Mouse (Mus musculus) embryonic facial prominence, embryonic 12.5 days (tissue): ENCODE measurements at regions not wholly inside any gene's neighbourhood (a gene's known extent, or its start where the extent isn't known, plus 50 kb on each side); places are given as distances from the start of the nearest gene placed in this dataset.

ENCODE experiments used
- ATAC-seq: fragments of 200-750 bp; cut with Nextera tagmentation; 2 replicates; pipeline ENCODE4 v1.8.0; 2017; ENCODE audit not compliant: insufficient number of reproducible peaks, insufficient read depth, low FRiP score, low TSS enrichment
- H3K27ac ChIP-seq: fragments of 300-500 bp; sonication (generic); 2 replicates; pipeline ENCODE4 v1.5.1; 2016; ENCODE audit warnings: mild to moderate bottlenecking
- H3K27me3 ChIP-seq: fragments of 300-500 bp; sonication (generic); 2 replicates; pipeline ENCODE4 v1.6.1; 2016; ENCODE audit warnings: mild to moderate bottlenecking, moderate library complexity
- H3K36me3 ChIP-seq: fragments of 300-500 bp; sonication (generic); 2 replicates; pipeline ENCODE4 v1.6.1; 2016; ENCODE audit warnings: mild to moderate bottlenecking
- H3K4me1 ChIP-seq: fragments of 300-500 bp; sonication (generic); 2 replicates; pipeline ENCODE4 v1.6.1; 2016
- H3K4me2 ChIP-seq: fragments of 300-500 bp; sonication (generic); replicated peaks from 2 replicates; pipeline ENCODE4 v1.6.1; 2016; ENCODE audit warnings: mild to moderate bottlenecking, moderate library complexity
- H3K4me3 ChIP-seq: fragments of 300-500 bp; sonication (generic); 2 replicates; pipeline ENCODE4 v1.5.1; 2016; ENCODE audit warnings: mild to moderate bottlenecking
- H3K9ac ChIP-seq: fragments of 300-500 bp; sonication (generic); 2 replicates; pipeline ENCODE4 v1.6.1; 2016; ENCODE audit warnings: mild to moderate bottlenecking, moderate library complexity
- H3K9me3 ChIP-seq: fragments of 300-500 bp; sonication (generic); 2 replicates; pipeline ENCODE4 v1.6.1; 2016; ENCODE audit warnings: mild to moderate bottlenecking, moderate library complexity
- WGBS: fragments of 180-500 bp; shearing (Covaris S2); methylation state at CpG from one replicate; pipeline ENCODE4 v1.1.7; 2016; 5-methylcytosine and 5-hydroxymethylcytosine counted together

DNA sequence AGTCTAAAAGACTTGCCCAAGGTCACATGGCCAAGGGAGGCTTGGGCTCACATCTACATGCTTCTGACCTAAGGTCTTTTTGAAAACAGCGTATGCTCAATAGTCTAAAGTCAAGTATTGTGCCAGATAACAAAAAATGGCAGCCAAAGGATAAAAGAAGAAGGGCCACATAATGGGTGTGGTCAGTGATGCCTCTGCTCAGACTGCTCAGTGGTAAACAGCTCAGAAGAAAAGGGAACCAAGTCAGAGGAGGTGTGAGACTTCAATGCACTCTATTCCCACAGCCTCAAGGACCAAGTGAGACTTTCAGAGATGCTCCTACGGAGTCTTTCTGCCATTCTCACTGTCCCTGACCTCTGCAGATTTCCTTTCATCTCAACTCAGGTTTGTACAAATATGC is 373.5 kb downstream of the H2al1j start:
- Histone ChIP-seq H3K27me3 (peaks cover 6% of the 10 kb centered on the region), H3K4me3 (no peak overlapping the region), H3K27ac (no peak overlapping the region), H3K9ac (no peak overlapping the region), H3K36me3 (no peaks in the 10 kb centered on the region), H3K4me1 (no peaks in the 10 kb centered on the region), H3K9me3 (no peaks in the 10 kb centered on the region), H3K4me2 (no peak overlapping the region)
- no peak for ATAC-seq
- WGBS = 91% methylated on average over 2 of the region's 2 CpGs

DNA sequence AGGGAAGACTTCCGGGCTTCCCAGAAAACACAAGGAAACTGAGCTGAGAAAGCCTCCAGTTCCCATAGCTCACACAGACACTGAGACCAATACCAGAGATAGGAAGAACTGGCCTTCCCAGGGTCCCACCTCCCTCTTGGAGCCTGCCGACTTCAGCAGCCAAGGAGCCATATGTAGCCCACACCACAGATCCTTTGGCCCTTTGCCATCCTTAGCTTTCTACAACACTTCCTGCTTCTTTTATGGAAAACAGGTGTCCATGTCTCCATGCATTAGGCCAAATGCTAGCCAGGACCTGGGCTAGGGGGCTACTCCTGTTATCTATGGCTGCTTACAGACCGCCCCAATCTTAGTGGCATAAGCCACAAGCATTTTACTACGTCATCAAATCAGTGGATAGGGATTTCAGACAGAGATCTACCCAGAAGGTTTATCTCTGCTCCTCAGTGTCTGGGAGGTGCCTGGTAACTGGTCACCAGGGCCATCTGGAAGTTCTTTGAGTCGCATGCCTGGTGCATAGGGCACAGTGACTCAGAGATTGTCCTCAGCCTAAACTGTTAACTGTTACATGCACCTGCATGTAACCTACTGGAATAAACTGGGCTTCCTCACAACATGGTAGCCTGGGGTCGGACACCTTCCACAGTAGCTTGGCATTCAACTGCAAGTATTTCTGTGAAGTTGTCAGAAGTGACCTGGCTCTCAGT is 378.4 kb downstream of the H2al1j start:
- Histone ChIP-seq H3K4me3 (no peak overlapping the region), H3K36me3 (no peaks in the 10 kb centered on the region), H3K9ac (no peak overlapping the region), H3K27ac (no peak overlapping the region), H3K9me3 (no peaks in the 10 kb centered on the region), H3K4me2 (no peak overlapping the region), H3K4me1 (no peaks in the 10 kb centered on the region), H3K27me3 (peaks cover 3% of the 10 kb centered on the region; the same call in 1 of the 2 replicates)
- 63% methylated on average over 6 of the region's 6 CpGs for WGBS
- no peak for ATAC-seq

DNA sequence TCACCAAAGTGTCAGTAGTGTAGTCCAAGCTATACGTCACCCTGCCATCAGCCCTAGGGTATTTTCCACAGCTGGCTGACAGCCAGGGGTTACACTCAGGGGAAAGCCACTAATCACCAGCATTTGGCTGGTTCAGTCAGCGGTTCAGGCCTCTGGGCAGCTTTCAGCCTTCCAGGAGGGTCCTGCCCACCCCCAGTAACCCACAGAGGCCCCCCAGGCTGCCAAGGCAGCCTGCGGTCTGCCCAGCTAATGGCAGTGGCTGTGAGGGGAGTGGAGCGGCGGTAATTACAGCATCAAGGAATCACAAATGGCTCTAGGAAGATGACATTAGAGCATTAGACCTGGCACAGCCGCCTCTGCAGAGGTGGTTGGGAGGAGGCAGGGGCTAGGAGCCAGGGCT is 379.7 kb downstream of the H2al1j start:
- H3K27me3 ChIP-seq = peaks cover 3% of the 10 kb centered on the region; the same call in 1 of the 2 replicates

DNA sequence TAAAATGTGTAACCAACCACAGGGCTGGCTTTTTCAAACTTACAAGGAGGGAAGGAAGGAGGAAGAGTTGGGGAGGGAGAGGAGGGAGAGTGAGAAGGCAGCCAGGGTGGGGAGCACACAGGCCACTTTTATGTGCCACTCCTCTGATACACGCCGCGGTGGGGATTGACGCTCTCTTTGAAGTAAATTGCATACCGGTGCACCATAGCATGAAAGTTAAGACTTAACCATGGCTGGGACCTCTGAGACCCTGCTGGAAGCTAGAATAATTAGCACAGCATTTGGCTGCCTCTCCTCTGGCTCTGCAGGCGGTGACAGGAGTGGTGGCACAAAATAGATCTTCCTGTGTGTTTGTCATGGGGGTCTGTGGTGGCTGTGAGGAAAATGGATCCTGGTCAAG is 380.7 kb downstream of the H2al1j start:
- peaks cover 3% of the 10 kb centered on the region; the same call in 1 of the 2 replicates for H3K27me3 ChIP-seq
- WGBS = 43% methylated on average over 6 of the region's 6 CpGs
- no peak overlapping the region for H3K4me3 ChIP-seq
- H3K4me1 ChIP-seq = no peaks in the 10 kb centered on the region
- H3K9ac ChIP-seq = no peak overlapping the region
- H3K27ac ChIP-seq = no peak overlapping the region
- H3K4me2 ChIP-seq = no peak overlapping the region
- H3K9me3 ChIP-seq = no peaks in the 10 kb centered on the region
- no peaks in the 10 kb centered on the region for H3K36me3 ChIP-seq
- no peak for ATAC-seq

More for the DNA sequence above, 379.7 kb downstream of the H2al1j start:
- no peak overlapping the region for H3K27ac ChIP-seq
- WGBS = 42% methylated on average over 6 of the region's 6 CpGs
- no peaks in the 10 kb centered on the region for H3K9me3 ChIP-seq
- no peak overlapping the region for H3K4me2 ChIP-seq
- H3K4me3 ChIP-seq = no peak overlapping the region
- no peak for ATAC-seq
- no peak overlapping the region for H3K9ac ChIP-seq
- no peaks in the 10 kb centered on the region for H3K36me3 ChIP-seq
- no peaks in the 10 kb centered on the region for H3K4me1 ChIP-seq

DNA sequence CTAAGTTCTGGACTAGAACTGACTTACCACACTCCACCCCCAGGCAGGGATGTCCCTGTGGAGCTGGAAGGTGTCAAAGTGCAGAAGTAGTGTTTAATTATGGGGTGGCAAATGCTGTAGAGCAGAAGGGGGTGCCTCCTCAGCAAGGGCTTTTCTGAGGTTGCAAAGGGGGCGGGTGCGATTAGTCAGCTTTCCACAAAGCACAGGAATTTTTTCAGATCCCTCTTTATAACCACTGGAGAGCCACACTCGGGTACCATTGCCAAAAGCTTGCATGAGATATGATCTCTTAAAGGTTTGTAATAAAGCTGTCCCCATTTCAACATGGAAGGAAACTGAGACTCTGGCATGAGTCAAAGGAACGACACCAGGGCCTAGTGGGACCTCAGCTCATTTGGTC is 381.7 kb downstream of the H2al1j start:
- no peak overlapping the region for H3K4me2 ChIP-seq

DNA sequence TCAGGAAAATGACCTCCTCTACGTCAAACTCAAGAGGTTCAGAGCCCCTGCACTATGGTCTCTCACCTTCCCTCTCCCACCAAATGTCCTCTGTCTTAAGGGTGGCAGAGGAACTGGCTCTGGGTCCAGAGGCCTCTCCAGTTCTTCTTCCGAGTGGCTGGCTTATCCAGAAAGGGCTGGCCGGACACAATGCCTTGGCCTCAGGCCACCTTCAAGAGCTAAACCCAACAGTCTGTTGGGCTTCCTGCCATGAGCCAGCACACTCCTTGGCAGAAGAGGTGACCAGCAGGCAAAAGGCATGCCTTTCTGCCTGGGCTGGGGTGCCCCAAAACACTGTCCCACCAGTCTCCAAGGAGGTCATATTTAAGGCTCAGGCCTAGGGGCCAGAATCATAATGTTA is 385.8 kb downstream of the H2al1j start:
- Histone ChIP-seq H3K4me3 (no peak overlapping the region), H3K27me3 (no peaks in the 10 kb centered on the region; the same call in 1 of the 2 replicates), H3K9ac (no peak overlapping the region), H3K27ac (no peak overlapping the region), H3K36me3 (no peaks in the 10 kb centered on the region), H3K4me2 (no peak overlapping the region), H3K4me1 (no peaks in the 10 kb centered on the region), H3K9me3 (no peaks in the 10 kb centered on the region)
- ATAC-seq = no peak
- WGBS = 87% methylated on average over 3 of the region's 3 CpGs

More for the DNA sequence above, 381.7 kb downstream of the H2al1j start:
- Histone ChIP-seq H3K27ac (no peak overlapping the region), H3K9ac (no peak overlapping the region), H3K36me3 (no peaks in the 10 kb centered on the region), H3K27me3 (peaks cover 3% of the 10 kb centered on the region; the same call in 1 of the 2 replicates), H3K9me3 (no peaks in the 10 kb centered on the region), H3K4me3 (no peak overlapping the region), H3K4me1 (no peaks in the 10 kb centered on the region)
- WGBS = 71% methylated on average over 4 of the region's 4 CpGs
- no peak for ATAC-seq

DNA sequence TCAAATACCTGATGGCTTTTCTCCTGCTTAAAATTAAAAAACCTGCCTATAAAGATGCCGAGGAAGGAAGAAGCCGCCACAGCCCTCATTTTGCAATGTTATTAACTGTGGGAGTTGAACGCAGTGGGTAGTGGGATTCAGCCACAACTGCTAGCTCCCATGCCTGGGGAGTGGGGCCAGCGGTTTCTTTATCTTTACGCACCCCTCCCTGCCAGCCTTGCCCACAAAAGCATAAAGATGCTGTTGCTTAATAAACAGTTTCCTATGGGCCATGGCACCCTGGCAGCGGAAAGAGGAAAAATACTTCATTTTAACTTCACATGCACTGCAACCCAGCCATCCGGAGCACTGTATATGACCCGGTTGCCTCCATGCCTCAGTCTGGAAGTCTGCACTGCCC is 389.2 kb downstream of the H2al1j start:
- H3K9ac ChIP-seq = no peak overlapping the region
- H3K4me2 ChIP-seq = no peak overlapping the region
- H3K9me3 ChIP-seq = no peaks in the 10 kb centered on the region
- H3K4me3 ChIP-seq = no peak overlapping the region
- no peak for ATAC-seq
- no peaks in the 10 kb centered on the region for H3K4me1 ChIP-seq
- no peaks in the 10 kb centered on the region; the same call in 1 of the 2 replicates for H3K27me3 ChIP-seq
- no peaks in the 10 kb centered on the region for H3K36me3 ChIP-seq
- WGBS = 72% methylated on average over 8 of the region's 8 CpGs
- H3K27ac ChIP-seq = no peak overlapping the region

DNA sequence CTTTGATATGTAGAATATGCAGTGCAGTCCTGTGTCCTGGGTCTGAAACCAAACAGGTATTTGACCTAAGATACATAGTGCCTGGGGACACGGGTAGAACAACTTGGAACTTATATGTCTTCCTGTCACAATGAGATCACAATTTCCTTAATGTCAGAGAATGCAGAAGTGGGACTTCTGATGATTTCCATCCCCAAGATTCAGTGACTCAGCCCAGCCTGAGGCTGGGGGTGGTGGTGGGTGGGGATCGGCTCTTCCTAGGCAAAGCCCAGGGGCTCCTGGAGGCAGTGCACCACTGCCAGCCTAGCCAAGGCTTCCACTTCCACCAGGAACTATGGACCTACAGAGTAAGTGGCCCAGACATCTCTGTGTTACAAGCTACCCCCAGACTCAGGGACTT is 391.2 kb downstream of the H2al1j start:
- WGBS = 75% methylated on average over 2 of the region's 2 CpGs
- H3K9me3 ChIP-seq = no peaks in the 10 kb centered on the region
- peaks cover 6% of the 10 kb centered on the region; the same call in 1 of the 2 replicates for H3K27me3 ChIP-seq
- no peak overlapping the region for H3K9ac ChIP-seq
- H3K4me2 ChIP-seq = no peak overlapping the region
- H3K4me3 ChIP-seq = no peak overlapping the region
- no peak overlapping the region for H3K27ac ChIP-seq
- no peaks in the 10 kb centered on the region for H3K36me3 ChIP-seq
- no peaks in the 10 kb centered on the region for H3K4me1 ChIP-seq
- no peak for ATAC-seq

DNA sequence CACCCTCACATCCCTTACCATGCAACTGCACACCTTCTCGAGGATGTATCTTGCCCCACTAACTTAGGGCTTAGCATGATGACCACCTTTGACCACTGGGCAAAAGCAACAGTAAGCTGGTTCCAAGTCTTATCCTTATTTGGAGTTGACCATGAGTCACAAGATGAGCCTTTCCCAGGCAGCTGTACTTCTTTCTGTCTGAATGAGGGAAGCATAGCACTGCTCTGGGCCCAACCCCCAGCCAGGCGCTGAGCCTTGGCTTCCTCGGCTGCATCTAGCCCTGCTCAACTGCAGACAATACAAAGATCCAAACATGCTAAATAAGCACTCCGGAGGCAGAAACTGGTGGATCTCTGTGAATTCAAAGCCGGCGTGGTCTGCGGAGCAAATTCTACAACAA is 392.9 kb downstream of the H2al1j start:
- no peaks in the 10 kb centered on the region for H3K36me3 ChIP-seq
- no peak for ATAC-seq
- H3K9ac ChIP-seq = no peak overlapping the region
- no peaks in the 10 kb centered on the region for H3K9me3 ChIP-seq
- H3K4me3 ChIP-seq = no peak overlapping the region
- H3K4me1 ChIP-seq = no peaks in the 10 kb centered on the region
- H3K27me3 ChIP-seq = peaks cover 6% of the 10 kb centered on the region; the same call in 1 of the 2 replicates
- WGBS = 76% methylated on average over 7 of the region's 7 CpGs
- H3K4me2 ChIP-seq = no peak overlapping the region
- H3K27ac ChIP-seq = no peak overlapping the region

DNA sequence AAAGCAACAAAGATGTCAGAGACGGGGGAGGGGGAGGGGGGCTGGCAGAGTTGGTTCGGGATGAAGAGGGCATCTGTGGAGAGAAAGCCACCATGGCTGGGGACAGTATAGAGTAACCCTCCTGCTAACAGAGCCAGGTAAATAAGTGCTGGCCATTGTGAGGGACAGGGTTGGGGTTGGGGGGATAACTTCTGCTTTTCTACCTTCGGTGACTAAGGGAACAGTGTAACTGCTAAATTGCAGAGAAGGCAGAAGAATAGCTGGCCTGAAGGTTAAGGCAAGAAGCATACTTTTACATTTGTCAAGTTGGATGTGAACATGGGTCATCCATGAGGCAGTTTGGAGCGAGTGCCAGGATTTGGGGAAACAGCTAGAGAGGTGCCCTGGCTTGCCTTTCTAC is 395.1 kb downstream of the H2al1j start:
- Histone ChIP-seq H3K4me2 (no peak overlapping the region), H3K9ac (no peak overlapping the region), H3K27me3 (peaks cover 6% of the 10 kb centered on the region; the same call in 1 of the 2 replicates), H3K36me3 (no peaks in the 10 kb centered on the region), H3K4me1 (no peaks in the 10 kb centered on the region), H3K4me3 (no peak overlapping the region), H3K9me3 (no peaks in the 10 kb centered on the region), H3K27ac (no peak overlapping the region)
- 58% methylated on average over 4 of the region's 4 CpGs for WGBS
- no peak for ATAC-seq

DNA sequence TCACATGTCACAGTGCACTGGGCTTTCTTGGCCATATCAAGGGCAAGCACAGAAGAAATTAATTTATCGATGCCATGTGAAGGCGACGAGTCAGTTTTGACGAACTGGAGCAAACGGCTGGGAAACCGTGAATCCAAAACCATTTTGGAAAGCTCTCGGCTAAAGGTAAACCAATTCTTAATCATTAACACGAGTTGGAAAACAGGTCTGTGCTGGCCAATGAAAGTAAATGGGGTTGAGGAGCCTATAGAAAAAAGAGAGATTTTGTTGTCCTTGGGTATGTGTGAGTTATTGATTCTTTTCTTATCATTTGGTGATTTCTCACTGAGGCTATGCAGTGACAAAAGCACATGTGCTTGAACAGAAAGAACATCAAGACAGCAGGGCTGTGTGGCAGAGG is 397.1 kb downstream of the H2al1j start:
- Histone ChIP-seq H3K36me3 (no peaks in the 10 kb centered on the region), H3K27me3 (peaks cover 6% of the 10 kb centered on the region; the same call in 1 of the 2 replicates), H3K9me3 (no peaks in the 10 kb centered on the region), H3K4me3 (no peak overlapping the region), H3K4me2 (no peak overlapping the region), H3K27ac (no peak overlapping the region), H3K4me1 (no peaks in the 10 kb centered on the region), H3K9ac (no peak overlapping the region)
- ATAC-seq = no peak
- WGBS = 89% methylated on average over 8 of the region's 8 CpGs

DNA sequence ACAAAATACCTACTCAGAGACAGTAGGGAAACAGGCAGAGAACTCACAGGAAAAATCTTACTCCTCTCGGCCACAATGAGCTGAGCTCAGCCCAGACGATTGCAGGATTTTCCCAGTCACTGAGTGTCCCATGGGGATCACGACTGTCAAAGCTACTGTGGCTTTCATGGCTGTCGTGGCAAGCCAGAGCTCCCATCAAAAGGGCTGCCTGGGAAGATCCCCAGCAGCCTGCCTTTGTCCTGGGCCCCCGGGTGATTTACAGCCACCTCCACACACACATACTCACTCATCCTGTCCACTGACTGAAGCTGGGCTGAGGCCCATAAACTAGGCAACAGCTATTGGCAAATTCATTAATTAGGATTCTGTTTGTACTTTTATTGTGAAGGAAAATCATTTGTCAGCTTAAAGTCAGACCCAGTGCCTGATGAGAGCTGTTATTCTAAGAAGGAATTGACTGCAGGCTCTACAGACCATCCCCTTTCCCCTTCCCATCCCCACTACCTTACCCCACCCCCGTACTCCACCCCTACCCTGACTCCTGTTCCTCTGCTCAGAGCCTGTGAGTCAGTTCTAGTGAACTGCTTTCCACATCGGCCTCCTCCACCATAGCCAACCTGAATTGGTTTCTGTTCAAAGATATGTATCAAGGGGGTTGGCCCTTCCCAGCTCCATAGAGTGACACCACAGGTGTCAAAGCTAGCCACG is 399.1 kb downstream of the H2al1j start:
- Histone ChIP-seq H3K36me3 (no peaks in the 10 kb centered on the region), H3K9me3 (no peaks in the 10 kb centered on the region), H3K4me2 (no peak overlapping the region), H3K27me3 (peaks cover 8% of the 10 kb centered on the region; the same call in 1 of the 2 replicates), H3K9ac (no peak overlapping the region), H3K4me3 (no peak overlapping the region), H3K4me1 (no peaks in the 10 kb centered on the region), H3K27ac (no peak overlapping the region)
- no peak for ATAC-seq
- 48% methylated on average over 8 of the region's 8 CpGs for WGBS
